Mouse (Mus musculus): ENCODE data around the gene Plekhh1. TPM values are rescaled to one million over a fixed set of nuclear protein-coding genes. Genes with fewer than 3 reads are reported as not detected.

Plekhh1 gene
- polyA plus RNA-seq, 1 experiment from 2014 or later, result 12.6 TPM

GRCm38 (mm10) chr12:79069916-79070315 lies 41.0 kb downstream of the Plekhh1 start:
- Histone ChIP-seq H3K36me3 (ENCODE audit: control insufficient read depth, insufficient read depth) (peaks cover 87% of the 10 kb centered on the region), H3K27ac (ENCODE audit: low read depth, low read length) (no peak overlapping the region), H3K4me1 (replicated peaks; ENCODE audit: control insufficient read depth, insufficient read depth, low read length) (no peaks in the 10 kb centered on the region), H3K9ac (ENCODE audit: low read depth, low read length) (no peak overlapping the region), H3K4me2 (replicated peaks; ENCODE audit: low read depth) (no peak overlapping the region), H3K9me3 (ENCODE audit: control insufficient read depth) (no peaks in the 10 kb centered on the region), H3K4me3 (ENCODE audit: low read depth, low read length) (no peak overlapping the region), H3K27me3 (replicated peaks; ENCODE audit: control insufficient read depth, insufficient read depth, low read length) (no peaks in the 10 kb centered on the region)
- no peak for TF ChIP-seq CTCF (IDR thresholded peaks at IDR 0.05; ENCODE audit: low read depth)
- ATAC-seq, result no peak
- 88% methylated on average over 6 of the region's 6 CpGs for WGBS

- Histone ChIP-seq H3K9me3 (ENCODE audit: control insufficient read depth) (no peaks in the 10 kb centered on the region), H3K27ac (ENCODE audit: low read depth, low read length) (no peak overlapping the region), H3K9ac (ENCODE audit: low read depth, low read length) (no peak overlapping the region), H3K4me1 (replicated peaks; ENCODE audit: control insufficient read depth, insufficient read depth, low read length) (no peaks in the 10 kb centered on the region), H3K36me3 (ENCODE audit: control insufficient read depth, insufficient read depth) (peaks cover 89% of the 10 kb centered on the region), H3K4me3 (ENCODE audit: low read depth, low read length) (no peak overlapping the region), H3K4me2 (replicated peaks; ENCODE audit: low read depth) (no peak overlapping the region), H3K27me3 (replicated peaks; ENCODE audit: control insufficient read depth, insufficient read depth, low read length) (no peaks in the 10 kb centered on the region)
- ATAC-seq, result no peak
- WGBS, result 88% methylated on average over 9 of the region's 9 CpGs
- TF ChIP-seq CTCF (IDR thresholded peaks at IDR 0.05; ENCODE audit: low read depth), result no peak
These were observed 41.9 kb downstream of the Plekhh1 start for GRCm38 (mm10) chr12:79070736-79071333.

GRCm38 (mm10) chr12:79072576-79072975 lies 43.6 kb downstream of the Plekhh1 start:
- 79% methylated on average over 6 of the region's 6 CpGs for WGBS
- TF ChIP-seq CTCF (IDR thresholded peaks at IDR 0.05; ENCODE audit: low read depth), result no peak
- no peaks in the 10 kb centered on the region for H3K4me1 ChIP-seq (replicated peaks; ENCODE audit: control insufficient read depth, insufficient read depth, low read length)
- no peak overlapping the region for H3K9ac ChIP-seq (ENCODE audit: low read depth, low read length)
- H3K9me3 ChIP-seq (ENCODE audit: control insufficient read depth), result no peaks in the 10 kb centered on the region
- ATAC-seq, result no peak
- H3K27ac ChIP-seq (ENCODE audit: low read depth, low read length), result no peak overlapping the region
- no peaks in the 10 kb centered on the region for H3K27me3 ChIP-seq (replicated peaks; ENCODE audit: control insufficient read depth, insufficient read depth, low read length)
- peaks cover 89% of the 10 kb centered on the region for H3K36me3 ChIP-seq (ENCODE audit: control insufficient read depth, insufficient read depth)
- H3K4me3 ChIP-seq (ENCODE audit: low read depth, low read length), result no peak overlapping the region
- no peak overlapping the region for H3K4me2 ChIP-seq (replicated peaks; ENCODE audit: low read depth)

DNA sequence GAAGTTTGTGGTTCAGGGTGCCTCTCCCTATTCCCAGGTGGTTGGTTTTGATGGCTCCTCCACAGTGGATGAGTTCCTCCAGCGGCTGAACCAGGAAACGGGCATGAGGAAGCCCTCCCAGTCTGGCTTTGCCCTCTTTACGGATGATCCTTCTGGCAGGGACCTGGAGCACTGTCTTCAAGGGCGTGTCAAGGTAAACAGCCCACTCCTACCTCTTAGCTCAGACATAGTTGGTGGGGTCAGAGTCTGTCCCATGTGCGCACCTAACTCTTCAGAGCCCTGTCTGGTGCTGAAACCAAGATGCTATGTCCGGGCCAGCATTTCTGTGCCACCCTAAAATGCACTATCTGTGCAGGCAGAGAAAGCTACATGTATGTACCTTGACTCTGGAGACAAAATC lies 44.4 kb downstream of the Plekhh1 start:
- H3K4me2 ChIP-seq (replicated peaks; ENCODE audit: low read depth), result no peak overlapping the region
- H3K36me3 ChIP-seq (ENCODE audit: control insufficient read depth, insufficient read depth), result peaks cover 88% of the 10 kb centered on the region
- TF ChIP-seq CTCF (IDR thresholded peaks at IDR 0.05; ENCODE audit: low read depth), result no peak
- H3K4me3 ChIP-seq (ENCODE audit: low read depth, low read length), result no peak overlapping the region
- H3K9me3 ChIP-seq (ENCODE audit: control insufficient read depth), result no peaks in the 10 kb centered on the region
- H3K27ac ChIP-seq (ENCODE audit: low read depth, low read length), result no peak overlapping the region
- no peaks in the 10 kb centered on the region for H3K27me3 ChIP-seq (replicated peaks; ENCODE audit: control insufficient read depth, insufficient read depth, low read length)
- no peak overlapping the region for H3K9ac ChIP-seq (ENCODE audit: low read depth, low read length)
- 54% methylated on average over 6 of the region's 6 CpGs for WGBS
- peak; percentile 62 for ATAC-seq
- no peaks in the 10 kb centered on the region for H3K4me1 ChIP-seq (replicated peaks; ENCODE audit: control insufficient read depth, insufficient read depth, low read length)

GRCm38 (mm10) chr12:79089182-79089812 lies 60.3 kb downstream of the Plekhh1 start, which contains the start of gene Pigh:
Gene Pigh (minus strand): TSS chr12:79089651.
- Histone ChIP-seq H3K4me2 (replicated peaks; ENCODE audit: low read depth) (peak within 1 kb of the TSS; percentile 84), H3K27ac (ENCODE audit: low read depth, low read length) (peak within 1 kb of the TSS; percentile 66; the same call in 1 of the 2 replicates)

DNA sequence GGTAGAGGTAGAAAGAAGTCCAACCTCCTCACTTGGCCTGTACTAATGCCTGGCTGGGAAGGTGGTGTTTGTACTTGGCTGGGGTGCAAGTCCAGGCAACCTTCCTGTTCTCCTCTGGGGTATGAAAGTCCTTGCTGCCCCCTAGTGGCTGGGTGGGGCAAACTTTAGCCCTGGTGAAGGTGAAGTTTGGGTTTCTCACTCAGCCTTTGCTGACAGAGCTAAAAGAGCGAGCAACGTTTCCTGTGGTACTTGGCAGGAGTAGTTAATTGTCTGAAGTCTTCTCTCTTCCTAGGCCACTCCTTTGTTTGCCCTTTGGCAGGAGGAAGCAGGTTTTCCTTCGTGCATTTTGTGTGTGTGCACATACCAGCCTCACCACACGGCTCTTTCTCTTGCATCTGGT lies 63.6 kb downstream of the Plekhh1 start:
- Histone ChIP-seq H3K27me3 (replicated peaks; ENCODE audit: control insufficient read depth, insufficient read depth, low read length) (no peaks in the 10 kb centered on the region), H3K36me3 (ENCODE audit: control insufficient read depth, insufficient read depth) (no peaks in the 10 kb centered on the region), H3K4me3 (ENCODE audit: low read depth, low read length) (no peak overlapping the region), H3K4me1 (replicated peaks; ENCODE audit: control insufficient read depth, insufficient read depth, low read length) (peaks cover 4% of the 10 kb centered on the region), H3K9ac (ENCODE audit: low read depth, low read length) (no peak overlapping the region), H3K4me2 (replicated peaks; ENCODE audit: low read depth) (no peak overlapping the region), H3K27ac (ENCODE audit: low read depth, low read length) (no peak overlapping the region), H3K9me3 (ENCODE audit: control insufficient read depth) (no peaks in the 10 kb centered on the region)
- 13% methylated on average over 4 of the region's 4 CpGs for WGBS
- peak; percentile 84 for TF ChIP-seq CTCF (IDR thresholded peaks at IDR 0.05; ENCODE audit: low read depth)
- peak; percentile 41 for ATAC-seq

More at GRCm38 (mm10) chr12:79089182-79089812, 60.3 kb downstream of the Plekhh1 start, which contains the start of gene Pigh:
- ATAC-seq, result peak; percentile 75
- H3K36me3 ChIP-seq (ENCODE audit: control insufficient read depth, insufficient read depth), result peaks cover 7% of the 10 kb centered on the region
- no peaks in the 10 kb centered on the region for H3K27me3 ChIP-seq (replicated peaks; ENCODE audit: control insufficient read depth, insufficient read depth, low read length)
- H3K9me3 ChIP-seq (ENCODE audit: control insufficient read depth), result no peaks in the 10 kb centered on the region
- peak within 1 kb of the TSS; percentile 84 for H3K9ac ChIP-seq (ENCODE audit: low read depth, low read length)
- H3K4me3 ChIP-seq (ENCODE audit: low read depth, low read length), result peak within 1 kb of the TSS; percentile 85
- no peak for TF ChIP-seq CTCF (IDR thresholded peaks at IDR 0.05; ENCODE audit: low read depth)
- peaks cover 4% of the 10 kb centered on the region for H3K4me1 ChIP-seq (replicated peaks; ENCODE audit: control insufficient read depth, insufficient read depth, low read length)
- 0% methylated on average over 43 of the region's 53 CpGs for WGBS

Measured in intestine, postnatal 0 days (tissue).